Mouse (Mus musculus): ENCODE data around the gene Cttn.

DNA sequence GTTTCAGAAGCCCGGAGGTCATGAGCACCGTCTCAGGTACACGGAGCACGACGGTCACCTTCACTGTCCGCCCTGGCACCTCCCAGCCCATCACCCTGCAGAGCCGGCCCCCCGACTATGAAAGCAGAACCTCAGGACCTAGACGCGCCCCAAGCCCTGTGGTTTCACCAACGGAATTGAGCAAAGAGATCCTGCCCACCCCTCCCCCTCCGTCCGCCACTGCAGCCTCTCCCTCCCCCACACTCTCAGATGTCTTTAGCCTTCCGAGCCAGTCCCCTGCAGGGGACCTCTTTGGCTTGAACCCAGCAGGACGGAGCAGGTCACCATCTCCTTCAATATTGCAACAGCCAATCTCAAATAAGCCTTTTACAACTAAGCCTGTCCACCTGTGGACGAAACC is 50.3 kb downstream of the Cttn start:
- TF ChIP-seq POLR2A (IDR thresholded peaks at IDR 0.05; ENCODE audit: low read depth, low read length) (no peak), CTCF (IDR thresholded peaks at IDR 0.05; ENCODE audit: extremely low read depth, insufficient read depth, insufficient read length, insufficient replicate concordance) (no peak)
